Mouse (Mus musculus): ENCODE measurements around the gene Nrxn3.

Nrxn3 gene

DNA sequence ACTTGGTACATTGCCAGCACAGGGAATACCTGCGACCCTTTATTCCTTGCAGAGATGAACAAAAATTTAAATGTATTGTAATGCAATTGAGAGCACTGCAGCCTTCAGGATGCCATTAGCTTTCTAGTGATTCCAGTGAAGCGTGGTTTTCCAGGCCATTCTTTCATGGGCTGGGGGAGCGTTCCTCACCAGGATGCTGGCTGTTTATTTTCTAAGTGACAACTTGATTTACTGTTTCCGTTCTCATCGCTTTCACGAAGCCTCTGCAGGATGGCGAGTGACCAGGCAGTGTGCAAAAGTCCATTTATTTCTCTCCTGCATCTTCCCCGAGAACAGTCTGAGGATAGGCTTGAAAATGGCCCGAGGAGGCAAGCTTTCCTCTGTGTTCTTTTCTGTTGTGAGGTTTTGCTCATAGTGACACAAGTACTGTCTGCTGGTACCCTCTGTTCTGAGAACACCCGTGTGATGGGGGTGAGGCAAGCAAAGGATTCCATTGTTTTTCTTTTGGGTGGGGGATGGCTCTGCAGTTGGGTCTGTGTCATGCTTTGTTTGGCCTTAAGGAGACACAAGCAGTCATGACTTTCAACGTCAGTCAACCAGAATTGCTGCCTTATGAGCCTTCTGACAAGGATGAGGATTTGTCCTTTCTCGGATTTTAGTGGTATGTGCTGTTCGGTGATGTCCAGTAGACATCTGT, 457.4 kb downstream of the Nrxn3 start:
- no peak for DNase-seq (ENCODE audit: low spot score)

DNA sequence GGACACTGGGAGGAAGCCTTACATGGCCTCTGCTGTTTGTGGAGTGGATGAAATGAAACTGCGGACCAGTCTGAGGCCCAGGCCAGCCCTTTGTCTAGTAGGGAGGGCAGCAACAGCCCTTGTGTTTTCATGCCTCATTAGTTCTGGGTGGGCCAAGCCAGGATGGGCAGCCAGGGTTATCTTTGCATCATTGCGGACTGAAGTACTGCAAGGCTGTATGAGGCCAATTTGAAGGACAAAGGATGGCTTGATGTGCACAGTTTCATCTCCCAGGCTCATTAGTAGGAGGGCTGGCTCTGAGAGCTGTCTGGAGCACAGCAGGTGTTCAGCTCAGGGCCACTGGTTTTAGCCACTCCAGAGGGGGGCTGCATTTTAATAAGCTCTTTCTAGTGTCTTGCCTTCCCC, 458.5 kb downstream of the Nrxn3 start:
- no peak for DNase-seq (ENCODE audit: low spot score)

GRCm38 (mm10) chr12:89198764-89199525, 476.3 kb downstream of the Nrxn3 start:
- DNase-seq (ENCODE audit: low spot score): no peak

DNA sequence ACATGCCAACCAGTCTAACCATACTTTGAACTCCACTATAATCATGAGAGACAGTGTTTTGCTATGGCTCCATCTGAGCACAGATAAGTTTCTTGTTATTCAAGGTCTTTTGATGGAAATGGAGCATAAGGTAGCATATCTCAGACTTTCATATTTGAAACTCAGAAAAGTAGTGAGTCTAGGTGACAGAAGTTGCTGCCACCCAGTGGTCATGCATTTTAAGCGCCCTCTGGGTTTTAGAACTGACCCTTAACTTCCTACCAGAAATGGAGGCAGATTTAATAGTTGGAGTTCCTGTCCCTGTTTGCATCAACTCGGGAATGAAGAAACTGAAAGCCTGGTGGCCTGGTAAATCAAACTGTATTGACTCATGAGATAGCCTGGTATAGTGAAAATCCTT, 488.9 kb downstream of the Nrxn3 start:
- no peak for DNase-seq (ENCODE audit: low spot score)

GRCm38 (mm10) chr12:89239826-89240225, 517.1 kb downstream of the Nrxn3 start:
- DNase-seq (ENCODE audit: low spot score): no peak

- DNase-seq (ENCODE audit: low spot score): no peak
Observed at GRCm38 (mm10) chr12:89241554-89241953, 518.9 kb downstream of the Nrxn3 start.

DNA sequence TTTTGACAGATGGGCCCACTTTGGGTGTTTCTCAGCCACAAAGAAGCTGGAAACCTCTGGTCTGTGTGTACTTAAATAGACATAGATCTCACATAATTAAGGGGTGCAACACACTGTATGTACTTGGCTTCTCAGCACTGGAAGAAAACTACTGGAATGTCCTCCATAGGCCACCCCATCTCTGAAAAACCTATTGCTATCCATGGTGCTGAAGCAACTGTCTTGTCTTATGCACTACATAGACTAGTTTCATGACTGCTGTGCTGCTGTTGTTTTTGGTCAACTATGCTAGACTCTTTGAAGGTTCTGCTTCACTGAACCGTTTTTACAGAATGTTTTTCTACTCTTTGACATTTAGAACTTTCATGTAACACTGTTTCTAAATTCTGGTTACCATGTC, 519.8 kb downstream of the Nrxn3 start:
- DNase-seq (ENCODE audit: low spot score): no peak

GRCm38 (mm10) chr12:89255275-89255892, 532.7 kb downstream of the Nrxn3 start:
- no peak for DNase-seq (ENCODE audit: low spot score)

GRCm38 (mm10) chr12:89258879-89259278, 536.2 kb downstream of the Nrxn3 start:
- no peak for DNase-seq (ENCODE audit: low spot score)

- DNase-seq (ENCODE audit: low spot score): no peak
Observed at GRCm38 (mm10) chr12:89260076-89260475, 537.4 kb downstream of the Nrxn3 start.

DNA sequence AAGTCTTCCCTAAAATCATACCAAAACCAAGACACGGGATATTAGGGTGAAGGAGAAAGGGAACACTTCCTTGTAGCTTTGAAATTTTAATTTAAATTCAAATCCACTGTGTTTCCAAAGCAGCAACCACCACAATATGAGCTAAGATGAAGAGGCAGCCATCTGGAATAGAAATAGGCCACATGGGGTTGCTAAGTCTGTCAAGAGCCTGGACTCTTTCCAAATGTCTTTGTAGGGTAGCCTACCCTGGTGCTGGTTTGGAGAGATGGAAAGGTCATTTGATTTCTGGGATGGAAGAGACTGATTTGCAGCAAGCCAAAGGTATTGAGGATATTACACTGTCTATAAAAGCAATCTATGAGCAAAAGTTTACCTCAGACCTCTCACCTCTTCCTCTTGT, 539.6 kb downstream of the Nrxn3 start:
- DNase-seq (ENCODE audit: low spot score): no peak

DNA sequence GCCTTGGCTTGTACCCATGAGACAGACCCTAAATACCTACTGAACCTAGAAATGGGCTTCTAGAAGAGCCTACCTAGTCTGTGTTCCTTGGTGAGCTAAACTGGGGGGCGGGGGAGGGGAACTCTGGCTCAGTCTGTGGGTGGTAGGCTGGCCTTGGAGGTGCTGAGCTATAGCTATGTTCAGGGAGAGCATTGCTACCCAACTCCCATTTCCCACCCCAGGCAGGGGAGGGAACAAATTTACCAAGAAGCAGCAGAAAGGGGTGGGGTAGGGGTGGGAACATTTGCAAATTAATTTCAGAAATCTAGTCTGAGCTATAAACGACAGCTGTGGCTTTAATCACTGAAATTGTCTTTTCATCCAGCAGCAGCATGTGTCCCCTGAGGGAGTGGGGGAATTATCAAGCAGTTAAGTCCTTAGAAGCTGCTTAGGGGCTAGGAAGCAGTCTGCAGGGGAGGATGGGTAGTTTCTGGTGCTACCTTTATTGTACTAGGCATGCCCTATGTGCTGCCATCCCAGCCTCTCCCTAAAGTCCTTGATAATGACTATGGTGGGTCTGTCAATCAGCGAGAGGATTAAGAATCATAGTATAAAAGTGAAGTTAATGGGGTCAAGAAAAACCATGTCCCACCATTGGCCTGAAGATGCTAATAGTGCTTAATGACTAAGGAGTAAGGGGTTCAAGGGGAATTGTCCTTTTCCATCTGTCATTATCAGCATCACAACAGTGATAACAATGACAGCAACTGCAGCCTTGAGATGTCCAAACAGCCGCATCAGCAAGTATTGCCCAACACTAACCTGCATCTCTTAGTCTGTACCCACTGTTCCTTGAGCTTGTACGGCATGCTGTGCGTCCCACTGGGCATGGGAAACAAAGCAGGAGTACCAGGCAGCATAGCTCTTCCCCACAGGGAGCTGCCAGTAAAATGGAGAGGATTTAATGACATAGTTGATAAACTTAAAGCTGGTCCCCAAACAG, 560.0 kb downstream of the Nrxn3 start:
- DNase-seq (ENCODE audit: low spot score): no peak

DNA sequence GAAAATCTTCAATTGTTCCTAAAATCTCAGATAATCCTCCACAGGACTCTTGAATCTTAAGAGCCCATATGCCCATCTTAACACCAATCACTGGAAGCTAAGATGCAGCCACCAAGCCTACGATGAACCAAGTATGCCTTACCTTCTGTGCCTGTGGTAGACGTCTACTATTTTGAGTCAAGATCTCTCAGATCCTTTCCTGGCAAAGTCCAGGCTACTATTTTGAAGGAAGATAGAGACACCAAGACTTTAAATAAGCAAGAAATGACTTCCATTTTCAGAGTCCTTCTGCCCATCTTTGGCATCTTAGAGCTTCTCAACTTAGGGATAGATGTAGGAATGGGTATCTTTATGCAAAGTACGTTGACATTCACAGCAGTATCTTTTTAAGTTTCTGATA, 561.7 kb downstream of the Nrxn3 start:
- no peak for DNase-seq (ENCODE audit: low spot score)

DNA sequence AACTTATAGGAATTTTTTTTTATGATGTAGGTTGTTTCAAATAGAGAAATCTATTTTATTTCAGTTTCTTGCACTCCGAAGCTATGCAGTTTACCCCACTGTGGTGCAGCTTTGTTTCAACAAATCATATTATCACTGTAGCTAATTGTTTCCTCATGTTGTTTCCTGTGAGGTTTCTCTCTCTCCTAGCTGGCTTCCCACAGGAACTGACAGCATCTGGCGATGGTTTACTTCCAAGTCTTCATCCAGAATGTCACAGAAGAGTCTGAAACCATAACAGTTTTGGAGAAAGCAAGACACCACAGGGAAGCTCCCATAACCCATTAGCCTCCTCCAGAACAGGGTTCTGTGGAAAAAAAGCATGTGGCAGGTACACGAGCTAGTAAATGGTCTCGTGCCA, 564.4 kb downstream of the Nrxn3 start:
- DNase-seq (ENCODE audit: low spot score): no peak

DNA sequence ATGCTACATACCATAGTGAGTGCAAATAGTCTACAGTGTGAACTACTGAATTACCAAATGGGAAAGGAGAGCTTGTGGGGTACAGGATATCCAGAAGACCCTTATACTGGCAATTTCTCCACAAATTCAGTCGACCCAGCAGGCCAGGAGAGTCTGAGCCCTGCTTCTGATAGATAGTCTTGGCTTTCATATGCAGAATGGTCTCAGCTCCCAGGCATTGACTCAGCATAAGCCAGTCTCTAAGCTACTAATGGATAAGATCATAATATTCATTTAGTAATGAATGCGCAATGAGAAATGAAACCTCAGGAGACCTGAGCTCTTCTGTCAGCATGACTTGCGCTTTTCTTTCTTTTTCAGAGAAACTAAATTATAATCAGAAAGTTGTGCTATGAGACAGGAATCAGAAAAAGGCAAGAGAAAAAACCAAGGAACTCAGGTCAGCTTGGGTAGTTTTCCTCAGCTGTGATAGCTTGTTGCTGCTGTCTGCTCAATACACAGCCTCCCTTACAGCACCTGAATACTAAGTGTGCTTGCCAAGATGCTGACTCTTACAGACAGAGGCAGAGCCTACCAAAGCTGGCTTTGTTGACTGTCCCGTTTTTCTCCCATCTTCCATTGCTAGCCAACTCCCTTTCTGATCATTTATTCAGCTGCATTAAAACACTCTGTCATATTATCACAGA, 567.1 kb downstream of the Nrxn3 start:
- DNase-seq (ENCODE audit: low spot score): no peak

DNA sequence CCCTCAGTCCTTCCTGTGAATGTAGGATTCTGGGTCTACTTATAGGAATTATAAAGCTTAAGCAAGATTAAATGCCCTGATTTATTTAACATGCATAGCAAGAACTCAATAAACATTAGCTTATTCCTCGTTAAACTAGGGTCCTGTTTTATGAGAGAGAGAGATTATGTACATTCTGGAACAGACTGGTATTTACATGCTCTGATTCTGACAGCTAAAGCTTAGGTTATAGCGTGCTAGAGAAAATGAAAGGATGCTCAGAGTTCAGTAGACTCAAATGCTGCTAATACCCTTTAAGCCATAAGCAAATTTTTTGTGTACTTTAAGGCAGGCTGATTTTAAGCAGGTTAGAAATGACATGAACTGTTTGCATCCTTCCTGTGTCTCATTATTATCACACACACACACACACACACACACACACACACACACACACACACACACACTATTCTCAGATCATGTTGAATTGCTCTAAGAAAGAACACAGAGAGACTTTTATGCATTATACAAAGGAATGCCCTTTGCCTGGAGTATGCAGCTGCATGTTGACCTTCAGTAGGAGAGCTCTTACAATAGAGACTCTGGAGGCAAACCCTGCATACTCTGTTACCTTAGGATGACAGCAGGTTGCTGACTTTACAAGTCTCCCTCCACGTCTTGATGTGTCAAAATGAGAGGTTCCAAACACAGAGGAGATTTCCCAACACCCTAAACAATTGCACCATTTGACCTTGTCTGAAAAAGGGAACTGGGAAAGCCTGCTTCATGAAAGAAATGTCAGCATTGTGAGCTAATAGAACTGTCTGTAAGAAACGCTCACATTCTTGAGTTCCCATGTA, 568.3 kb downstream of the Nrxn3 start:
- no peak for DNase-seq (ENCODE audit: low spot score)

DNA sequence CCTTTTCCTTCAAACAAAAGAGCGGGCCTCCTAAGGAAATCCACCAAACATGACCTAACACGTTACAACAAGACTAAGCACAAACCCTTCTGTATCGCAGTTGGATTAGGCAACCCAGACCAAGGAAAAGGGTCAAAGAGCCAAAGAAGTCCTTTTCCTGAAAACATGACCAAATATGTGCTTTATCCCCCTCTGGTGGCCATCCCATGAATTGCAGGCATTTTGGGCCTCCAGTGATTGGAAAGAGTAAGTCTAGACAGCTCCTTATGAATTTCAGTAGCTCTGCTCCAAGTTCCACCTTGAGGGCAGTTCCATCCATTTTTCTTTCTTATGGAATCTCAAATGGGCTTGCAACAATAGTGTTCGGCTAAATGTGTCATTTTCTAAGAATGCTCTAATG, 579.3 kb downstream of the Nrxn3 start:
- DNase-seq (ENCODE audit: low spot score): no peak

DNA sequence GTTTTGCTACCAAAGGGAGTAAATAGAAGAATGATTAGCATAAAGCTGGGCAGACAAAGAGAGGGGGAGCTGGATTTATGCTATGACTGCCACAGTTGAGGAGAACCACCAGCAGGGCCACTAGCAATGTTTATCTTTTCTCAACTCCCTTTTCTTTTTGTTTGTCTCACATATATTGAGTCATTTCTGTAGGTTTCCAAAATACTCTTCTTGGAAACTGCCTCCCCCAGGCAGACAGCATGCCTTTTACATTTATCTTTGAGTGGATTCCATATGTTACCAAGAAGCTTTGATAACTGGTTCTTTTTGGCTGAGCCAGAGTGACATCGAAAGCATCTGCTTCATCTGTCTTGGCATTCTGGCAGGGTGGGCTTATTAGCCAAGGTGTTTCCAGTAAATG, 587.5 kb downstream of the Nrxn3 start:
- DNase-seq (ENCODE audit: low spot score): no peak

- no peak for DNase-seq (ENCODE audit: low spot score)
Observed at GRCm38 (mm10) chr12:89312586-89312985, 589.9 kb downstream of the Nrxn3 start.

- DNase-seq (ENCODE audit: low spot score): no peak
Observed at GRCm38 (mm10) chr12:89325864-89326560, 603.3 kb downstream of the Nrxn3 start.

Data from T-cell, adult 2 months (primary cell).